Mouse (Mus musculus): ENCODE results near the gene Sec24d. TPM values are rescaled to one million over a fixed set of nuclear protein-coding genes. Genes with fewer than 3 reads are reported as not detected.

The Sec24d gene
- total and polyA plus RNA-seq, 2 experiments from 2014 or later, result 48.8 to 72.0 TPM

DNA sequence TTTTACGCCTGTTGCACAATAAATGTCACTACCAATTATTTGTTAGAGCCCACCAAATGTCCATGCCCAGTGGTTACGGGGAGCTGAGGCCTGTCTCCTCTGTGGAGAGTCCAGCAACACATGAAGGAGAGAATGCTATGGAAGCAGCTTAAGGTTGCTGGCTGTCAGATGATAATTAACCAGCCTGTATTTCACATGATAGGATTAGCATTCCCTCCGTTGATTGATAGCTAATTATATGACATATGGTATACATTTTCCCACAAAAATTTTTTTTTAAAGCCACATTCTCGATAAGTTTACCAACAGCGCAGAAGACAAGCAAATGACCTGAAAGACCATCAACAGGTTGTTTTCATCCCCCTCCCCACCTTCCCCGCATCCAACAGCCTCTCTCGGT lies 31.8 kb upstream of the Sec24d start:
- TF ChIP-seq CTCF (IDR thresholded peaks at IDR 0.05; ENCODE audit: low read depth) (no peak), EP300 (IDR thresholded peaks at IDR 0.05; ENCODE audit: low read depth) (no peak)
- DNase-seq (ENCODE audit: low spot score) (no peak), ATAC-seq (ENCODE audit: insufficient read depth, low read depth) (no peak)
- Histone ChIP-seq H3K9ac (replicated peaks; ENCODE audit: low read depth, low read length) (peak overlapping the region; percentile 57), H3K4me1 (ENCODE audit: control insufficient read depth, insufficient read depth) (peaks cover 17% of the 10 kb centered on the region), H3K9me3 (replicated peaks; ENCODE audit: control insufficient read depth, low read length) (no peaks in the 10 kb centered on the region), H3K4me2 (ENCODE audit: low read depth, low read length) (peak overlapping the region; percentile 76), H3K36me3 (replicated peaks; ENCODE audit: control insufficient read depth, insufficient read depth, low read length) (no peaks in the 10 kb centered on the region), H3K4me3 (ENCODE audit: low read depth, low read length) (peak overlapping the region; percentile 68), H3K27me3 (ENCODE audit: control insufficient read depth, insufficient read depth, low read length) (no peaks in the 10 kb centered on the region), H3K27ac (ENCODE audit: low read depth) (peak overlapping the region; percentile 58)
- WGBS, result 24% methylated on average over 7 of the region's 7 CpGs

DNA sequence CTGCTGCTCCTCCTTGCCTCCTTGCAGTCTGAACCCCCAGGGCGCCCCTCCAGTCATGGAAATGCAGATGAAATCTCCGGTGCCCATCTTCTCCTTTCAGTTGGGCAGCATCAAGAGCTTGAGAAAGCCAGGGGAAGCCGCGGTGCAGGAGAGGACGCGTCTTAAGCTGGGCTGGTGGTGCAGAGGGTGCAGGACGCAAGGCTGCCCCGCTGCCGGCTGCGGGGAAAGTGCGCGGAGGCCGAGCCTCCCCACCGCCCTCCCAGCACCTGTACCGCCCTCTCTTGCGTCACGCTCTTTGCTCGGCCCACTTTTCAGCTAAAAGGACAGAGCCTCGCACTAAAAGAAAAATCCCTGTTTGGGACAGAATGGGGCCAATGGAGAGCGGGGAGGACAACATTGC lies 31.3 kb upstream of the Sec24d start, which contains the start of gene Synpo2:
Synpo2 (minus strand) TSS at position 229 of the 400 bp plus-strand sequence.
- no peaks in the 10 kb centered on the region for H3K36me3 ChIP-seq (replicated peaks; ENCODE audit: control insufficient read depth, insufficient read depth, low read length)
- peak within 1 kb of the TSS; percentile 58 for H3K27ac ChIP-seq (ENCODE audit: low read depth)
- WGBS, result 2% methylated on average over 20 of the region's 20 CpGs
- H3K27me3 ChIP-seq (ENCODE audit: control insufficient read depth, insufficient read depth, low read length), result no peaks in the 10 kb centered on the region
- H3K9me3 ChIP-seq (replicated peaks; ENCODE audit: control insufficient read depth, low read length), result no peaks in the 10 kb centered on the region
- DNase-seq (ENCODE audit: low spot score) (peak; percentile 44), ATAC-seq (ENCODE audit: insufficient read depth, low read depth) (peak; percentile 75)
- H3K9ac ChIP-seq (replicated peaks; ENCODE audit: low read depth, low read length), result peak within 1 kb of the TSS; percentile 57
- peak within 1 kb of the TSS; percentile 76 for H3K4me2 ChIP-seq (ENCODE audit: low read depth, low read length)
- peaks cover 17% of the 10 kb centered on the region for H3K4me1 ChIP-seq (ENCODE audit: control insufficient read depth, insufficient read depth)
- no peak for TF ChIP-seq CTCF (IDR thresholded peaks at IDR 0.05; ENCODE audit: low read depth)
- H3K4me3 ChIP-seq (ENCODE audit: low read depth, low read length), result peak within 1 kb of the TSS; percentile 68

DNA sequence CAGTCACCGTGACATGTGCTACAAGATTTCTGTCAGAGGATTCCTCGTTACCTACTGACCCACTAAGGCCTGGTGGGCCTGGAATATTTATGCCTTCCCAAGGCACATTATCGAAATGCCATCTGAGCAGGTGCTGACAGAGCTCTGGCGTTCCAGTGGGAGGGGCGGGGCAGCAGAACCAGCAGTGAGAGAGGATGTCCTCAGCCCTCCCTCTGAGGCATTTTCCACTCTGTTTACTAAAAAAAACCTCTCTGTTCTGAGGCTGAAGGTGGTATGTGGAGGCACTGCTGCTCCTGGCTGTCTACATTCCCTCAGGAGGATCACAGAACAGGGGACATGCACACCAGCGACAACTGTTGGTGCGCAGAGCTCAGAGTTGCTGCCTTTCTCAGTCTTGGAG lies 30.2 kb upstream of the Sec24d start:
- DNase-seq (ENCODE audit: low spot score) (no peak), ATAC-seq (ENCODE audit: insufficient read depth, low read depth) (0 out of 2 replicates have a peak, but pooled peaks have one; percentile 7)

DNA sequence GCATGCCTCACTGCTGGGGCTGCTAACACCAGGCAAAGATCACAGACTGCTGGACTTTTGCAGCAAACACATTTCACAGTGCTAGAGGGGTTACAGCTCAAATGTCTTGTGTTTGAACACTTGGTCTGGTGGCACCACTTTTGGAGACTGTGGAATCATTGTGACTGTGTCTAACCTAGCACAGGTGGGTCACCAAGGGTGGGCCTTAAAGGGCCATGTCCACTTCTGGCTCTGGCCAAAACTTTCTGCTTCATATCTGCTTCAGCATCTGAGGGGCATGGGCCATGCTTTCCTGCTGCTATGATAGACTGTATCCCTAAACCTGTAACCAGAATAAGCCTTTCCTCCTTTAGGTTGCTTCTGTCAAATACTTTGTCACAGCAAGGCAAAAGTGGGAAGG lies 29.8 kb upstream of the Sec24d start:
- H3K4me2 ChIP-seq (ENCODE audit: low read depth, low read length), result no peak overlapping the region; the same call in 1 of the 2 replicates
- no peaks in the 10 kb centered on the region for H3K36me3 ChIP-seq (replicated peaks; ENCODE audit: control insufficient read depth, insufficient read depth, low read length)
- H3K4me1 ChIP-seq (ENCODE audit: control insufficient read depth, insufficient read depth), result peaks cover 17% of the 10 kb centered on the region
- DNase-seq (ENCODE audit: low spot score) (no peak), ATAC-seq (ENCODE audit: insufficient read depth, low read depth) (no peak)
- TF ChIP-seq CTCF (IDR thresholded peaks at IDR 0.05; ENCODE audit: low read depth) (no peak), EP300 (IDR thresholded peaks at IDR 0.05; ENCODE audit: low read depth) (no peak)
- peak overlapping the region; percentile 58 for H3K27ac ChIP-seq (ENCODE audit: low read depth)
- peak overlapping the region; percentile 10; the same call in 1 of the 2 replicates for H3K9ac ChIP-seq (replicated peaks; ENCODE audit: low read depth, low read length)
- H3K27me3 ChIP-seq (ENCODE audit: control insufficient read depth, insufficient read depth, low read length), result no peaks in the 10 kb centered on the region
- no peak overlapping the region for H3K4me3 ChIP-seq (ENCODE audit: low read depth, low read length)
- H3K9me3 ChIP-seq (replicated peaks; ENCODE audit: control insufficient read depth, low read length), result no peaks in the 10 kb centered on the region

More for the DNA sequence above, 30.2 kb upstream of the Sec24d start:
- Histone ChIP-seq H3K27ac (ENCODE audit: low read depth) (peak overlapping the region; percentile 58), H3K9me3 (replicated peaks; ENCODE audit: control insufficient read depth, low read length) (no peaks in the 10 kb centered on the region), H3K4me3 (ENCODE audit: low read depth, low read length) (no peak overlapping the region), H3K4me2 (ENCODE audit: low read depth, low read length) (peak overlapping the region; percentile 76), H3K36me3 (replicated peaks; ENCODE audit: control insufficient read depth, insufficient read depth, low read length) (no peaks in the 10 kb centered on the region), H3K4me1 (ENCODE audit: control insufficient read depth, insufficient read depth) (peaks cover 17% of the 10 kb centered on the region), H3K27me3 (ENCODE audit: control insufficient read depth, insufficient read depth, low read length) (no peaks in the 10 kb centered on the region), H3K9ac (replicated peaks; ENCODE audit: low read depth, low read length) (peak overlapping the region; percentile 10; the same call in 1 of the 2 replicates)
- no peak for TF ChIP-seq CTCF (IDR thresholded peaks at IDR 0.05; ENCODE audit: low read depth)
- TF ChIP-seq EP300 (IDR thresholded peaks at IDR 0.05; ENCODE audit: low read depth), result no peak
- 13% methylated on average over 7 of the region's 7 CpGs for WGBS

DNA sequence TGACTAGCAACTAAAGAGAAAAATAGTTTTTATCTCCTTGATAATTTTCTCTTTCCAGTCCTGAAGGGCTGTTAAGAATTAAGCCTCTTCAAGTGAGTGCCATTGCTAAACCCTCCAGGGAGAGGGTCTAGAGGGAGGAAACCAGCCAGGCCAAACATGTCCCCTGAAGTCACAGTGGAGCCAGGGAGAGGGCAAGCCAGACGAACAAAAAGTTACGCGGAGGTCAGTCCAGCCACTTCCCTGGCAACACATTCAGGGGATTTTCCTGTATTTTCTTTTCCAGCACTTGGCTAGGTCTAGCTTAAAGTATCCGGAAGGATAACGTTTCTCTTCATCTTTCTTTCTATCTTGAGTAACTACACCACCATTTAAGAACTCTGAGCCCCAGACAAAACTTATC lies 22.9 kb upstream of the Sec24d start:
- Histone ChIP-seq H3K4me3 (ENCODE audit: low read depth, low read length) (no peak overlapping the region), H3K9me3 (replicated peaks; ENCODE audit: control insufficient read depth, low read length) (no peaks in the 10 kb centered on the region), H3K27ac (ENCODE audit: low read depth) (peak overlapping the region; percentile 67), H3K4me2 (ENCODE audit: low read depth, low read length) (no peak overlapping the region), H3K9ac (replicated peaks; ENCODE audit: low read depth, low read length) (no peak overlapping the region), H3K27me3 (ENCODE audit: control insufficient read depth, insufficient read depth, low read length) (no peaks in the 10 kb centered on the region), H3K4me1 (ENCODE audit: control insufficient read depth, insufficient read depth) (peaks cover 9% of the 10 kb centered on the region; the same call in 1 of the 2 replicates), H3K36me3 (replicated peaks; ENCODE audit: control insufficient read depth, insufficient read depth, low read length) (no peaks in the 10 kb centered on the region)
- TF ChIP-seq EP300 (IDR thresholded peaks at IDR 0.05; ENCODE audit: low read depth) (no peak), CTCF (IDR thresholded peaks at IDR 0.05; ENCODE audit: low read depth) (no peak)
- DNase-seq (ENCODE audit: low spot score) (no peak), ATAC-seq (ENCODE audit: insufficient read depth, low read depth) (no peak)
- WGBS, result 25% methylated on average over 5 of the region's 5 CpGs

DNA sequence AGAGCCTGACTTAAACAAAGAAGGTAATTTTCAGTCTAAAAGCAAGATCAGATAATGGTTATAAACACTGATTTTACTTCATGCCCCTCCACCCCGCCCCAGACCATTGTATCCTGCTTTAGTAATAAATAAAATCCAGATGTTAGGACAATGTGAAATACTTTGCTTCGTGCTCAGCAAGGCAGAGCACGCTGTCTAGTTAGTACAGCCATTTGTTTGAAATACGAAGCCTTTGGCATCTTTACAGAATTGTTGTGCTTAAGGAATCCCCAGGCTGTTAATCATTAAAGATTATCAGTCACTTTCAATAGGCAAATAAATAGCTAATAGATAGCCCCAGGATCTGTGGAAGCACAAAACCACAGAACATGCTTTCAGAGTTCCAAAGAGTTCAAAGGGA lies 21.6 kb upstream of the Sec24d start:
- H3K4me2 ChIP-seq (ENCODE audit: low read depth, low read length), result no peak overlapping the region
- no peak overlapping the region for H3K9ac ChIP-seq (replicated peaks; ENCODE audit: low read depth, low read length)
- H3K4me1 ChIP-seq (ENCODE audit: control insufficient read depth, insufficient read depth), result peaks cover 9% of the 10 kb centered on the region; the same call in 1 of the 2 replicates
- ATAC-seq (ENCODE audit: insufficient read depth, low read depth), result no peak
- no peak overlapping the region for H3K27ac ChIP-seq (ENCODE audit: low read depth)
- no peaks in the 10 kb centered on the region for H3K9me3 ChIP-seq (replicated peaks; ENCODE audit: control insufficient read depth, low read length)
- H3K27me3 ChIP-seq (ENCODE audit: control insufficient read depth, insufficient read depth, low read length), result no peaks in the 10 kb centered on the region
- no peaks in the 10 kb centered on the region for H3K36me3 ChIP-seq (replicated peaks; ENCODE audit: control insufficient read depth, insufficient read depth, low read length)
- WGBS, result 83% methylated on average over 4 of the region's 4 CpGs
- TF ChIP-seq CTCF (IDR thresholded peaks at IDR 0.05; ENCODE audit: low read depth), result no peak
- TF ChIP-seq EP300 (IDR thresholded peaks at IDR 0.05; ENCODE audit: low read depth), result no peak
- no peak for DNase-seq (ENCODE audit: low spot score)
- no peak overlapping the region for H3K4me3 ChIP-seq (ENCODE audit: low read depth, low read length)
